Mouse (Mus musculus) liver, embryonic 12.5 days (tissue): ENCODE measurements around the gene Chn2. TPM values are rescaled to one million over a fixed set of nuclear protein-coding genes. Genes with fewer than 3 reads are reported as not detected.

Experiments used
- ATAC-seq: fragments of 200-750 bp; cut with Nextera tagmentation; 2 replicates; pipeline ENCODE4 v1.8.0; 2017; ENCODE audit warnings: moderate number of reproducible peaks, mild to moderate bottlenecking, moderate library complexity
- H3K27ac ChIP-seq: fragments of 300-500 bp; sonication (generic); 2 replicates; pipeline ENCODE4 v1.5.1; 2016; ENCODE audit warnings: mild to moderate bottlenecking
- H3K27me3 ChIP-seq: fragments of 300-500 bp; sonication (generic); replicated peaks from 2 replicates; pipeline ENCODE4 v1.6.1; 2016; ENCODE audit warnings: mild to moderate bottlenecking, moderate library complexity
- H3K36me3 ChIP-seq: fragments of 300-500 bp; sonication (generic); 2 replicates; pipeline ENCODE4 v1.6.1; 2016; ENCODE audit warnings: mild to moderate bottlenecking, moderate library complexity
- H3K4me1 ChIP-seq: fragments of 300-500 bp; sonication (generic); 2 replicates; pipeline ENCODE4 v1.6.1; 2016
- H3K4me2 ChIP-seq: fragments of 300-500 bp; sonication (generic); 2 replicates; pipeline ENCODE4 v1.6.1; 2016; ENCODE audit warnings: mild to moderate bottlenecking, moderate library complexity
- H3K4me3 ChIP-seq: fragments of 300-500 bp; sonication (generic); 2 replicates; pipeline ENCODE4 v1.5.1; 2016; ENCODE audit warnings: mild to moderate bottlenecking, moderate library complexity
- H3K9ac ChIP-seq: fragments of 300-500 bp; sonication (generic); 2 replicates; pipeline ENCODE4 v1.6.1; 2016; ENCODE audit warnings: mild to moderate bottlenecking, moderate library complexity
- H3K9me3 ChIP-seq: fragments of 300-500 bp; sonication (generic); replicated peaks from 2 replicates; pipeline ENCODE4 v1.6.1; 2016; ENCODE audit warnings: mild to moderate bottlenecking, moderate library complexity
- WGBS: fragments of 180-500 bp; shearing (Covaris S2); methylation state at CpG from one replicate; pipeline ENCODE4 v1.1.7; 2016; ENCODE audit not compliant: insufficient replicate concordance; 5-methylcytosine and 5-hydroxymethylcytosine counted together
- polyA plus RNA-seq: library from polyadenylated mRNA; unstranded; fragments of >200 nt; fragmentation: Nextera tagmentation; extraction: Ambion mirVana; gene quantifications from 2 replicates; pipeline ENCODE4 v1.2.1, GENCODE M21; 2016

Gene Chn2
- polyA plus RNA-seq, 1 experiment from 2014 or later = 4.9 TPM

DNA sequence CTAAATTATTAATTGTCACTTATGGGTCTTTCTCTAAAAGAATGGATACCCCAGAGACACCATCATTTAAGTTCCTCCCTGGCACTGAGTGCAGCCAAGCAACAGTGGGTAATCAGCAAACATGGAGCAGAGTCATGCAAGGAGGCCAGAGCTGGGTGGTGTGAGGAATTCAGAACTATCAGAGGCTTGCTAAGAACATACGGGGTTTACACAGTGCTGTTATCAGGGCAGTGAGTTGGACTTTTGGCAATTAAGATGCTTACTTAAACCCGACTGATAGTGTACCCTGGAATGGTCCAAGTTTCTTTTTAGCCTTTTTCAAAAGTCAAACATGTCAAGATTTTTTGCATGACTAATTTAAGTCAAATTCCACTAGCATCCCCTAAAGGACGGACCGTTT lies 160.2 kb downstream of the Chn2 start:
- Histone ChIP-seq H3K4me1 (peaks cover 5% of the 10 kb centered on the region; the same call in 1 of the 2 replicates), H3K4me3 (no peak overlapping the region), H3K27ac (no peak overlapping the region), H3K4me2 (no peak overlapping the region), H3K36me3 (no peaks in the 10 kb centered on the region), H3K9me3 (no peaks in the 10 kb centered on the region), H3K27me3 (no peaks in the 10 kb centered on the region), H3K9ac (no peak overlapping the region)
- 51% methylated on average over 4 of the region's 4 CpGs for WGBS
- no peak for ATAC-seq

DNA sequence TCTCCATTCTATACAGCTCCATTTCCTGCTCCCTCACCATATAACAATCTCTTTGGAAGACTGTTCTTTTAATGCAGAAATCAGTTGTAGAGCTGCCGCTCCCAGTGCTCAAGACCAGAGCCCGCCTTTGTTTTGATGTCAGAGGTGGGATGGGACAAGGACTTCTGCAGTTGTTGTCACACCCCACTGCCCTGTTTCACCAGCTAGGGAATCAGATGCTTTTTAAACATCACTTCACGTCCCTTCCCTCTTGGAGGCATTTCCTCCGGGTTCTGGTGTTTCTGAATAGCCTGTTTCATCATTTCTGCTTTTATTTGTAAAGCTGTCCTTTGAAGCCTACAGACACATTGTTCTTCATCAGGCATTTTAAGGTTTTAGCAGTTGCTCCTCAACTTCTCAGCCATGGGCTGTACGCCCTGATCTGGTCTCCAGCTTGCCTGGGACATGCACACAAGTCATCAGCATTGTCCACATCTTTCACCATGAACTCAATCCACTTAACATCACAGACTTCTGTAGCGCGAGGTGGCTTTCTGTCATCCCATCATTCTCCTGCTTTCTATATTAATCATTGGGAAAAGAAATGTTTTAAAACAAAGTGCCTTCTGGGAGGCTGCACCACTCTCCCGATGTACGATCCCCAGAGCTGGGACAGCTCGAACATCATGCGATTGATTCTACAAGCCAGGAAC lies 160.8 kb downstream of the Chn2 start:
- no peak for ATAC-seq
- WGBS = 68% methylated on average over 11 of the region's 11 CpGs
- Histone ChIP-seq H3K27me3 (no peaks in the 10 kb centered on the region), H3K4me1 (peaks cover 5% of the 10 kb centered on the region; the same call in 1 of the 2 replicates), H3K9ac (no peak overlapping the region), H3K4me2 (no peak overlapping the region), H3K4me3 (no peak overlapping the region), H3K27ac (no peak overlapping the region), H3K36me3 (no peaks in the 10 kb centered on the region), H3K9me3 (no peaks in the 10 kb centered on the region)

DNA sequence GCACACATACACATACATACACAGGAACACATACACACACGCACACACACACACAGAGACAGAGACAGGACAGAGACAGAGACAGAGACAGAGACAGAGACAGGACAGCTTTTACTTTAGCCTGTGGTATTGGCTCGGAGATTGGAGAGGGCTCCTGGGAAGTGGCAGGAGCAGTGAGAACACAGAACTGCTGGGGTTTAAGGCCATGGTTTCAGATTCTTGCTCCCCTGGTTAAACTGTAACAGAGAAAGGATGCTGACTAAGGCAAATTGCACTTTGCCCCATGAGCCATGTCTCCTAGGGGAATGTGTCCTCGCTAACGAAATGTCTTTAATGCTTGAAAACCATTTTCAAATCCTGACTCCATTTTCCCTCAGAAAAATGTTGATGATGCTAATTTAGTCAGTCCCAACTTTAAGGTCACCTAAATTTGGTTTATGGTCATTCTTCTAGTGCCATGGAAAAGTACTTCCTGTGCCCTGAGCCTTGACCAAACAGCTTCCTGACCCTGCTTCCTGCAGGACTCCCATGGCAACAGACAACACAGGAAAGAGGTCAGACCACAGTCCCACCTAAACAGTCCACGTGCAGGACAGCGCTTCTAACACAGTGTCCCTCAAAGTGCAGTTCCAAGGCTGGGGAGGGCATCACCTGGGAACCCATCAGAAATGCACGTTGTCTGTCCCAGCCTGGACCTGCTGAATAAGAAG lies 163.1 kb downstream of the Chn2 start:
- peak overlapping the region; percentile 28; the same call in 1 of the 2 replicates for H3K27ac ChIP-seq
- 44% methylated on average over 7 of the region's 7 CpGs for WGBS

DNA sequence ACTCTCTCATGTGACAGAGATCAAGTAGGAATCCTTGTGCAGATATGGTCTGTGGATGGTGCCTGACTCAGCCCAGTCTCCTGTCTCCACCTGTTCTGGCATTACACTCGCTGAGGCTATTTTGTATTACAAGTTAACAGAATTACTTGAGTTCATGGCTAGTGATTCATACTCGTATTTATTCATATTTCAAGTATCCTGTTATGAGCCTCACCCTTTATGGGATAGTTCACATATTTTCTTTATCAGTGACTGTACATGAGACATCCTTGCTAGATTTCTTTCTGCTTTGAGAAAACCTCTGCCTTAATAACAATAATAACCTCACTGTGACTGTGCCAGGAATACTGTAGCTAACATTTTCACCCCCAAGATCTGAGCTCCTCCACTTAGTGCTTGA lies 164.0 kb downstream of the Chn2 start:
- Histone ChIP-seq H3K27ac (no peak overlapping the region), H3K4me3 (no peak overlapping the region)
- no peak for ATAC-seq

More for the DNA sequence above, 163.1 kb downstream of the Chn2 start:
- peak; percentile 71 for ATAC-seq
- Histone ChIP-seq H3K36me3 (no peaks in the 10 kb centered on the region), H3K27me3 (no peaks in the 10 kb centered on the region), H3K4me2 (no peak overlapping the region), H3K4me1 (peaks cover 5% of the 10 kb centered on the region; the same call in 1 of the 2 replicates), H3K9me3 (no peaks in the 10 kb centered on the region), H3K4me3 (no peak overlapping the region), H3K9ac (no peak overlapping the region)

DNA sequence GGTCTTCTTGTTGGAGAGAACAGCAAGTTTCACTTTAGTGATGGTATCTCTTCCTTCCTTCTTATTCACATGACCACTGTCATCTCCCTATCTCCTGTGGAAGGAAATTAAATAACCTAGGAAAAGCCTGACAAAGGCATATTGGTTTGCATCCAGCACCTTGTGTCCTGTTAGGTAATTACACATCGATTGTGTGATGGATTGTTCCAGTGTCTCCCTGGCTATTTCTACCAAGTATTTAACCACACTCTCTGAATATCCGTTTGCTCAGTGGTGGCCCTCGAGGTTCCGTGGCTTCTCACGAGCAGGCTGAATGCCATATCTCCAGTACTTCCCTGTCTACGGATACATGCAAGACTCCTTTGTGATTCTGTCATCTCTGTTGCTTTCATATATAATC lies 164.6 kb downstream of the Chn2 start:
- Histone ChIP-seq H3K4me1 (peaks cover 5% of the 10 kb centered on the region; the same call in 1 of the 2 replicates), H3K9ac (no peak overlapping the region), H3K4me3 (no peak overlapping the region), H3K27ac (no peak overlapping the region), H3K27me3 (no peaks in the 10 kb centered on the region), H3K36me3 (no peaks in the 10 kb centered on the region), H3K9me3 (no peaks in the 10 kb centered on the region), H3K4me2 (no peak overlapping the region)
- WGBS = 55% methylated on average over 6 of the region's 6 CpGs
- ATAC-seq = no peak

More for the DNA sequence above, 164.0 kb downstream of the Chn2 start:
- no peaks in the 10 kb centered on the region for H3K27me3 ChIP-seq
- H3K9me3 ChIP-seq = no peaks in the 10 kb centered on the region
- 50% methylated on average over 2 of the region's 2 CpGs for WGBS
- no peak overlapping the region for H3K4me2 ChIP-seq
- H3K9ac ChIP-seq = no peak overlapping the region
- no peaks in the 10 kb centered on the region for H3K36me3 ChIP-seq
- H3K4me1 ChIP-seq = peaks cover 5% of the 10 kb centered on the region; the same call in 1 of the 2 replicates

DNA sequence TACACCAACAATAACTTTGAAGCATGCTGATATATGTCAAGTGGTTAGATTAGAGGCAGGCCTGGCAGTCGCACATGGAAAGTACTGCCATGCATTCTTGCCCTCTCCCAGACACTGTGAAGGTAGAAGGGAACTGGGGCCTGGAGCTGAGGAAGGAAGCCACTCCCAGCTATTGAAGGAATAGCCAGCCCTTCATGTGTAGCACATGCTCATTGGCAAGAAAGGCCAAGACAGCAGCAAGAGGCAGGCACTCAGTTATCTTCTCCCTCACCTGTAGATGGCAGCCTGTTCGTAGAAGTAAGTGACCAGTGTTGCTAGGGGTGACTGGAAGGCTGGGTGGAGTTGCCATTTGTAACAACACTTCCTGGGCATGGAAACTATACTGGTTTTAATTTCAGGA lies 165.6 kb downstream of the Chn2 start:
- Histone ChIP-seq H3K9me3 (no peaks in the 10 kb centered on the region), H3K9ac (no peak overlapping the region), H3K27me3 (no peaks in the 10 kb centered on the region), H3K4me1 (peaks cover 5% of the 10 kb centered on the region; the same call in 1 of the 2 replicates), H3K27ac (no peak overlapping the region), H3K36me3 (no peaks in the 10 kb centered on the region), H3K4me3 (no peak overlapping the region), H3K4me2 (no peak overlapping the region)
- WGBS = 44% methylated on average over 2 of the region's 2 CpGs
- ATAC-seq = no peak

DNA sequence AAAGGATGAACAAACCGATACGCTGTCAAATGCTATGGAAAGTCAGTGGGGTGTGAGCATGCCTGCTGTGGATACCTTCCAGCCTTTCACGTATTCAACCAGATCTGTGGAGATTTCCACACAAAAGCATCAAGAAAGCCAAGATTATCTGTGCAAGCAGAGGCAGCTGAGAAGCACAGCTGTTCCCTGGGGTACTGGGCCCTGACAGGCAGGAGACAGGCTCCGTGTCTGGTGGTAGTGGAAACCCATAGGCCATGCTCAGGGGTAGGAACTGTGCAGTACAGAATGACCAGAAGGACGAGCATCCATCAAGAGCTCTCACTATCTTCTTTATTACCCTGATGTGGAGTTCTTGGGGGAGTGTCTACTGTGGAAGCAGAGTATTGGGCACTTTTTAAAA lies 166.1 kb downstream of the Chn2 start:
- Histone ChIP-seq H3K27me3 (no peaks in the 10 kb centered on the region), H3K4me3 (no peak overlapping the region), H3K9me3 (no peaks in the 10 kb centered on the region), H3K9ac (no peak overlapping the region), H3K4me1 (peaks cover 5% of the 10 kb centered on the region; the same call in 1 of the 2 replicates), H3K36me3 (no peaks in the 10 kb centered on the region), H3K27ac (no peak overlapping the region), H3K4me2 (no peak overlapping the region)
- WGBS = 65% methylated on average over 5 of the region's 5 CpGs
- ATAC-seq = no peak

DNA sequence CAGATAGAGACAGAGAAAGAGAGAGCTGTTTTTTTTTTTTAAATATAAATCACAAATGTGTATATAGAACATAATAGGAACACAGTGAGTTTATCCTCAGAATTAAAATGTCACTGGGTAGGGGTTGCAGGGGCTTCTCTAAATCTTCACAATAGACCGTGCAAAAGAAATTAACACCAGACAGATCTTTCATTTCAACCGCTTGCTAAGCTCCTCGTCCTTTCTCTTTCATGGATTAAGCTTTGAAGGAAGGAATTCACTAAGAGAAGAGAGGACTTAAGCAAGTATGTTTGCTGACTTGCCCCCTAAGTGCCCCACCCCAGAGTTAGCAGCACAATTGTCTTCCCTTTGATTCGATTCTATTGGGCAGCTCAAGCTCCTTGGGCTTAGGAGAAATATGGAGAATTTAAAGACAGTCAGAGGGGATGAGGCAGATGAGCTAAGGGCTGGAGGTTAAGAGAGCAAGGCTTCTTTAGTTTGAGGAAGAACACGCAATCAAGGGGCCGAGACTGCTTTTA lies 166.9 kb downstream of the Chn2 start:
- Histone ChIP-seq H3K4me3 (no peak overlapping the region), H3K27me3 (no peaks in the 10 kb centered on the region), H3K4me1 (peaks cover 5% of the 10 kb centered on the region; the same call in 1 of the 2 replicates), H3K9ac (no peak overlapping the region), H3K36me3 (no peaks in the 10 kb centered on the region), H3K27ac (no peak overlapping the region), H3K9me3 (no peaks in the 10 kb centered on the region), H3K4me2 (no peak overlapping the region)
- ATAC-seq = no peak
- WGBS = 65% methylated on average over 6 of the region's 6 CpGs

DNA sequence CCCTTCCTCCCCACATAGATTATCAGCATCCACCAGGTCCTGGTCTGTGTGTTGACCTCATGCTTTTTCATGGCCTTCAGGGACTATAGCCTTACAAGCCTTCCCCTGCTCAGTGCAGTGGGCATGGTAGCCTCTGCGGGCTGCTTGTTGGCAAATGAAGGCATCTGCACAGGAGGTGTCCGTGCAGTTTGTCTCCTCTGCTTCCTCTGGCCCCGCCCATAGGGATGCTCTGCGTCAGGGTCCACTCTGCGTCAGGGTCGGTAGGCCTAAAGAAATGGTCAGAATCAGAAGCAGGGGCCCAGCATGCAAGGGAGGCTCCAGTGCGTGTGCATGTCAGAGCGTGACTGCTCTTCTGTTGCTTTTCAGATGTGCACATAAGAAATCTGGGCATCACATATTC lies 169.4 kb downstream of the Chn2 start:
- no peak overlapping the region for H3K4me3 ChIP-seq
- no peaks in the 10 kb centered on the region for H3K4me1 ChIP-seq
- 75% methylated on average over 8 of the region's 8 CpGs for WGBS
- no peak overlapping the region for H3K27ac ChIP-seq
- H3K9me3 ChIP-seq = no peaks in the 10 kb centered on the region
- H3K36me3 ChIP-seq = no peaks in the 10 kb centered on the region
- H3K9ac ChIP-seq = no peak overlapping the region
- H3K4me2 ChIP-seq = no peak overlapping the region
- H3K27me3 ChIP-seq = no peaks in the 10 kb centered on the region
- ATAC-seq = no peak

DNA sequence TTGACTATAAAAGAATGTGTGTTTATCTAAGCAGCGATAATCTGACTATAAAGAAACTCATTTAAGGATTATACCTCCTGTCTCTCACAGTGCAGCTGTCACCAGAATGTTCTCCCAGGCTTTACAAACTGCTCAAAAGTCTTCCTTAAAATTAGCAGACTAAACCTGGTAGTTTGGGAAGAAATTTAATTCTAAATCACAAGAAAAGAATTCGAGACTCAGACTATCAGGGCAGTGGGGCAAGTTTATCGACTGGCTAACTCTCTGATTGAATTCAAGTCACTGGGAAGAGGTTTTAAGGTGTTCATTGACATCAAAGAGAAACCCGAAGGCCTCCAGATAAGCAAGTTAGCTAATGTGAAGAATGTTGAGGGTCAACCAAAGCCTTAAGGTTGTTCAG lies 171.6 kb downstream of the Chn2 start:
- Histone ChIP-seq H3K27me3 (no peaks in the 10 kb centered on the region), H3K9me3 (no peaks in the 10 kb centered on the region), H3K4me1 (no peaks in the 10 kb centered on the region), H3K27ac (no peak overlapping the region), H3K9ac (no peak overlapping the region), H3K36me3 (no peaks in the 10 kb centered on the region), H3K4me2 (no peak overlapping the region), H3K4me3 (no peak overlapping the region)
- no peak for ATAC-seq
- 68% methylated on average over 4 of the region's 4 CpGs for WGBS

DNA sequence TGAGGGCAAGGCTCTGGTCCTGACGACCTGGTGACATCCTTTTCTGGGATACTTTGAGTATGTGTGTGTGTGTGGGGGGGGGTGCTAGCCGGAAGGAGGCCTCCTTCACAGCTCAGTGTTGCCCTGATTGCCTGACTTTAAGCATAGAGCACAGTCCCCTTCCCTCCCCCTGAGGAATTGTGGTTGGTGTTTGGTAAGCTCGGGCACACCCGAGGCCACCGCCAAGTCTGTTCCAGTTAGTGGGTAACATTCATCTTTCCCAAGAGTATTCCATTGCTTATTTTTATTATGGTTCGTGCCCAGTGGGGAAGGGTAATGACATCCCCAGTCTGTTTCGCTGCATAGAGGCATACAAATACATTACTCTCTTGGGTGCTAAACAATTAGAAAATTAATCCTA lies 172.6 kb downstream of the Chn2 start:
- H3K4me2 ChIP-seq = no peak overlapping the region
- H3K27ac ChIP-seq = no peak overlapping the region
- H3K36me3 ChIP-seq = no peaks in the 10 kb centered on the region
- no peaks in the 10 kb centered on the region for H3K27me3 ChIP-seq
- ATAC-seq = no peak
- H3K4me1 ChIP-seq = no peaks in the 10 kb centered on the region
- H3K9ac ChIP-seq = no peak overlapping the region
- H3K4me3 ChIP-seq = no peak overlapping the region
- no peaks in the 10 kb centered on the region for H3K9me3 ChIP-seq
- 69% methylated on average over 7 of the region's 7 CpGs for WGBS

DNA sequence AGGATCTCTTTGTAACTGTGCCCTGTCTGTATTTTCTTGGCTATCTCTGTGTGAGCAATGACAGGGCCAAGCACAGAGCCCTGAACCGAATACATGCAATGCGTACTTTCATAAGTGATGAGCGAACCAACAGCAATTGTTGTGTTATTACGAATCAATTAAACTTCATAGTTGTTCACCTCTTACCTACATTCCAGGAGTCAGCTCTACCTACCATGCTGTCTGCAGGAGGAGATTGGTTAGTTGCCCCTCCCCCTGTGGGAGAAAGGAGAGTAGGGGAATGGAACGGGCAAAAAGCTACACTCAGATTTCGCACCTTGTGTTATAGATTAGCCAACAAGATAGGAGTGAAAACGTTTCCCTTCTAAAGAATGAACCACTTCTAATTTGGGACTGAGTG lies 174.4 kb downstream of the Chn2 start:
- Histone ChIP-seq H3K4me1 (no peaks in the 10 kb centered on the region), H3K4me3 (no peak overlapping the region)

More for the DNA sequence above, 174.4 kb downstream of the Chn2 start:
- WGBS = 67% methylated on average over 7 of the region's 7 CpGs
- Histone ChIP-seq H3K9me3 (no peaks in the 10 kb centered on the region), H3K9ac (no peak overlapping the region), H3K36me3 (no peaks in the 10 kb centered on the region), H3K27ac (no peak overlapping the region), H3K27me3 (no peaks in the 10 kb centered on the region), H3K4me2 (no peak overlapping the region)
- ATAC-seq = no peak
